Comparison of ENCODE assay signal across 21 mouse cellular contexts in the genomic region with DNA sequence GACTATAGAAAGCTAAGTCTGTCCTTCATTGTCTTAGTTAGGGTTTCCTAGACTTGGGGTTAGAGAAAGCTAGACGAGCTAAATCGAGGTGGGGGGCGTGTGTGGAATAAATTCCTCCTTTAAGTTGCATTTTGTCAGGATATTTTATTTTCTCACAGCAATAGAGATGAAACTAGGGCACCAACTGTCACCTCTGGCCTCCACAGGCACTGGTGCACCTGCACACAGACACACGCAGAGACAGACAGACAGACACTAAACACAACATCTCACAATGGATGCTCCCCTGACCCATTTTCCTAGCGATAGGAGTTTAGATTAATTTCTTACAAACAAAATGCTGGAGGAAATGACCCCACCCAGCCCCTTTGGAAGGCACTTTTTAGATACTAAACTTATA. TPM values are rescaled to one million over a fixed set of nuclear protein-coding genes. Genes with fewer than 3 reads are reported as not detected.
DNase-seq lines count a peak whose midpoint lies in the region; ATAC-seq and TF ChIP-seq lines count a peak whose summit lies in the region.
"Had no signal": no experiment of that assay in that cellular context is flagged by ENCODE, and none has a peak within 500 bp of the region (broad histone marks: within the 10 kb centered on the region; RNA-seq: fewer than 3 reads in every experiment).

No protein-coding gene starts in this region.

- TF ChIP-seq CTCF in lung, adult 2 months (IDR thresholded peaks at IDR 0.05; ENCODE audit: insufficient read depth, low read length) = no peak

- H3K4me1 ChIP-seq in lung, adult 2 months (ENCODE audit: control insufficient read depth, insufficient read depth, low read length) = peaks cover 3% of the 10 kb centered on the region; the same call in 1 of the 2 replicates

- DNase-seq in thymus, adult 18-20 months = peak; percentile 30 to 39
- DNase-seq in thymus, postnatal 0 days (ENCODE audit: low spot score) = peak; percentile 48
- peak; percentile 61 for DNase-seq in thymus, postnatal 14 days
- DNase-seq in thymus, postnatal 36 days = peak; percentile 28 to 57
- no peak for DNase-seq in heart, adult 18-20 months
- DNase-seq in lung, adult 2 months = no peak
- DNase-seq in spleen, postnatal 36 days (ENCODE audit: low spot score in 2 of 2) = no peak
- DNase-seq: adrenal gland, adult 8-10 months; adrenal gland, postnatal 14 days; adrenal gland, postnatal 36 days; B cell, adult 2 months; cerebellum, adult 11-12 months; cerebellum, adult 2 months; cerebellum, adult 9-10 months; cerebellum, postnatal 10 days; cerebellum, postnatal 25 days had no signal

- TF ChIP-seq POLR2A in lung, adult 2 months (IDR thresholded peaks at IDR 0.05; ENCODE audit: borderline replicate concordance, extremely low read depth, low read depth, low read length) = no peak

- no peak for ATAC-seq in CD4-positive, CD25-positive, alpha-beta regulatory T cell, adult 4 months
- ATAC-seq: forebrain, embryonic 13.5 days; forebrain, embryonic 15.5 days had no signal

- WGBS in lung, adult 2 months = 70% methylated on average over 5 of the region's 5 CpGs

- H3K4me3 ChIP-seq in lung, adult 2 months (replicated peaks; ENCODE audit: extremely low read depth, low read depth, low read length) = no peak overlapping the region
- H3K4me3 ChIP-seq: embryonic facial prominence, embryonic 10.5 days; embryonic facial prominence, embryonic 12.5 days; forebrain, embryonic 13.5 days; forebrain, embryonic 15.5 days had no signal

RNA-seq across cellular contexts. Expression of a gene that starts 14.8 kb away (rescaled TPM):
- polyA plus RNA-seq in thymus, postnatal 0 days (2015; fragmentation: Nextera tagmentation; extraction: Ambion mirVana) = 3.2 and 4.4 TPM in 2 replicates
- under 1 TPM; 0.16 to 0.32 TPM for polyA plus RNA-seq in CD4-positive, CD25-positive, alpha-beta regulatory T cell, adult 4 months (2017; shearing (Covaris generic))
- 1 to 10 TPM; 5.7 to 9.3 TPM for total RNA-seq in heart, adult 18-20 months (2021)
- 1.2 and 1.7 TPM in 2 replicates for polyA plus RNA-seq in lung, adult 2 months (2012; rRNA removed)

RNA-seq across cellular contexts. Expression of a gene that starts 44.7 kb away (rescaled TPM):
- polyA plus RNA-seq in thymus, postnatal 0 days (2015; fragmentation: Nextera tagmentation; extraction: Ambion mirVana) = 117 and 122 TPM in 2 replicates
- polyA plus RNA-seq in CD4-positive, CD25-positive, alpha-beta regulatory T cell, adult 4 months (2017; shearing (Covaris generic)) = 100 to 1,000 TPM; 167 to 189 TPM
- total RNA-seq in heart, adult 18-20 months (2021) = 10 to 100 TPM; 38.9 to 39.8 TPM
- polyA plus RNA-seq in lung, adult 2 months (2012; rRNA removed) = 35.8 and 55.7 TPM in 2 replicates

RNA-seq across cellular contexts. Expression of a gene that starts 46.5 kb away (rescaled TPM):
- polyA plus RNA-seq in thymus, postnatal 0 days (2015; fragmentation: Nextera tagmentation; extraction: Ambion mirVana) = 53.0 and 58.8 TPM in 2 replicates
- 100 to 1,000 TPM in 1 of 2 experiments, 10 to 100 TPM in 1; 69.7 to 113 TPM for polyA plus RNA-seq in CD4-positive, CD25-positive, alpha-beta regulatory T cell, adult 4 months (2017; shearing (Covaris generic))
- 10 to 100 TPM; 33.8 to 41.5 TPM for total RNA-seq in heart, adult 18-20 months (2021)
- 26.9 and 31.6 TPM in 2 replicates for polyA plus RNA-seq in lung, adult 2 months (2012; rRNA removed)

Comparison
In these comparisons a context has a peak if more than half of its experiments do, and no peak if none do; other contexts are left out.
1. DNase-seq: peak in thymus, adult 18-20 months (2 of 2), thymus, postnatal 0 days (single experiment), thymus, postnatal 14 days (single experiment) and thymus, postnatal 36 days (2 of 2); none in heart, adult 18-20 months (0 of 2), lung, adult 2 months (single experiment) and spleen, postnatal 36 days (0 of 2).